Mouse (Mus musculus) limb, embryonic 11.5 days (tissue): Measurements from ENCODE around the gene 2510009E07Rik. TPM values are rescaled to one million over a fixed set of nuclear protein-coding genes. Genes with fewer than 3 reads are reported as not detected.

ENCODE experiments used
- ATAC-seq: fragments of 200-750 bp; cut with Nextera tagmentation; 2 replicates; pipeline ENCODE4 v1.8.0; 2017; ENCODE audit warnings: low read depth; ENCODE audit not compliant: insufficient number of reproducible peaks, low FRiP score, low TSS enrichment
- DNase-seq: peaks from one replicate; pipeline ENCODE4 v3.0.0-alpha.2; 2015; ENCODE audit warnings: low spot score
- H3K27ac ChIP-seq: fragments of 300-500 bp; sonication (generic); replicated peaks from 2 replicates; pipeline ENCODE4 v1.5.1; 2014; ENCODE audit warnings: low read depth, mild to moderate bottlenecking, low read length
- H3K27me3 ChIP-seq: fragments of 300-500 bp; sonication (generic); 2 replicates; pipeline ENCODE4 v1.6.1; 2014; ENCODE audit warnings: mild to moderate bottlenecking, low read length, mixed read lengths; ENCODE audit not compliant: control insufficient read depth, insufficient read depth
- H3K36me3 ChIP-seq: fragments of 300-500 bp; sonication (generic); 2 replicates; pipeline ENCODE4 v1.6.1; 2014; ENCODE audit warnings: mild to moderate bottlenecking, low read length, moderate library complexity, mixed read lengths; ENCODE audit not compliant: control insufficient read depth, insufficient read depth
- H3K4me1 ChIP-seq: fragments of 300-500 bp; sonication (generic); 2 replicates; pipeline ENCODE4 v1.6.1; 2014; ENCODE audit warnings: low read length, mixed read lengths; ENCODE audit not compliant: control insufficient read depth, insufficient read depth
- H3K4me2 ChIP-seq: fragments of 300-500 bp; sonication (generic); 2 replicates; pipeline ENCODE4 v1.6.1; 2014; ENCODE audit warnings: low read depth, mild to moderate bottlenecking, moderate library complexity; ENCODE audit not compliant: severe bottlenecking
- H3K4me3 ChIP-seq: fragments of 300-500 bp; sonication (generic); 2 replicates; pipeline ENCODE4 v1.5.1; 2014; ENCODE audit warnings: low read depth, low read length
- H3K9ac ChIP-seq: fragments of 300-500 bp; sonication (generic); 2 replicates; pipeline ENCODE4 v1.6.1; 2014; ENCODE audit warnings: mild to moderate bottlenecking, low read length
- H3K9me3 ChIP-seq: fragments of 300-500 bp; sonication (generic); 2 replicates; pipeline ENCODE4 v1.6.1; 2016; ENCODE audit warnings: low read length; ENCODE audit not compliant: control insufficient read depth
- WGBS: fragments of 180-500 bp; shearing (Covaris S2); extraction: QIAGEN DNeasy Blood & Tissue Kit; methylation state at CpG from one replicate; pipeline ENCODE4 v1.1.7; 2014; 5-methylcytosine and 5-hydroxymethylcytosine counted together
- polyA plus RNA-seq: library from polyadenylated mRNA; unstranded; fragments of >200 nt; fragmentation: Nextera tagmentation; extraction: Ambion mirVana; gene quantifications from 2 replicates; pipeline ENCODE4 v1.2.1, GENCODE M21; 2014

Gene 2510009E07Rik
- polyA plus RNA-seq, 1 experiment from 2014 or later, result 8.2 TPM

- no peaks in the 10 kb centered on the region for H3K27me3 ChIP-seq
- DNase-seq, result no peak
- H3K4me1 ChIP-seq, result 0 out of 2 replicates have a peak, but pooled peaks cover 4% of the 10 kb centered on the region
- no peaks in the 10 kb centered on the region for H3K36me3 ChIP-seq
- no peak overlapping the region for H3K9ac ChIP-seq
- no peak overlapping the region for H3K4me3 ChIP-seq
- H3K27ac ChIP-seq, result no peak overlapping the region
- ATAC-seq, result no peak
- WGBS, result 82% methylated on average over 7 of the region's 7 CpGs
- H3K9me3 ChIP-seq, result no peaks in the 10 kb centered on the region; the same call in 1 of the 2 replicates
- no peak overlapping the region for H3K4me2 ChIP-seq
Measured at GRCm38 (mm10) chr16:21640766-21641499, 53.5 kb downstream of the 2510009E07Rik start.

- Histone ChIP-seq H3K4me1 (no peaks in the 10 kb centered on the region), H3K4me2 (no peak overlapping the region), H3K27me3 (no peaks in the 10 kb centered on the region), H3K9ac (no peak overlapping the region), H3K27ac (no peak overlapping the region), H3K4me3 (no peak overlapping the region), H3K9me3 (no peaks in the 10 kb centered on the region; the same call in 1 of the 2 replicates), H3K36me3 (no peaks in the 10 kb centered on the region)
- ATAC-seq (no peak), DNase-seq (no peak)
- WGBS, result 86% methylated on average over 11 of the region's 11 CpGs
Measured at GRCm38 (mm10) chr16:21637201-21637819, 57.2 kb downstream of the 2510009E07Rik start.

GRCm38 (mm10) chr16:21636156-21636853 is 58.2 kb downstream of the 2510009E07Rik start:
- DNase-seq, result no peak
- Histone ChIP-seq H3K4me1 (no peaks in the 10 kb centered on the region), H3K9me3 (no peaks in the 10 kb centered on the region; the same call in 1 of the 2 replicates), H3K4me2 (no peak overlapping the region), H3K36me3 (no peaks in the 10 kb centered on the region), H3K4me3 (no peak overlapping the region), H3K27me3 (no peaks in the 10 kb centered on the region), H3K27ac (no peak overlapping the region), H3K9ac (no peak overlapping the region)
- ATAC-seq, result no peak
- 85% methylated on average over 5 of the region's 5 CpGs for WGBS

- no peaks in the 10 kb centered on the region for H3K4me1 ChIP-seq
- no peaks in the 10 kb centered on the region for H3K27me3 ChIP-seq
- DNase-seq, result no peak
- H3K9ac ChIP-seq, result no peak overlapping the region
- no peaks in the 10 kb centered on the region; the same call in 1 of the 2 replicates for H3K9me3 ChIP-seq
- no peak overlapping the region for H3K4me2 ChIP-seq
- no peak for ATAC-seq
- no peaks in the 10 kb centered on the region for H3K36me3 ChIP-seq
- H3K4me3 ChIP-seq, result no peak overlapping the region
- H3K27ac ChIP-seq, result no peak overlapping the region
Measured at GRCm38 (mm10) chr16:21634460-21634859, 60.0 kb downstream of the 2510009E07Rik start.

GRCm38 (mm10) chr16:21631815-21632222 is 62.6 kb downstream of the 2510009E07Rik start:
- DNase-seq (no peak), ATAC-seq (no peak)
- H3K4me2 ChIP-seq, result no peak overlapping the region
- H3K27ac ChIP-seq, result no peak overlapping the region
- H3K9me3 ChIP-seq, result no peaks in the 10 kb centered on the region
- WGBS, result 73% methylated on average over 4 of the region's 4 CpGs
- H3K36me3 ChIP-seq, result no peaks in the 10 kb centered on the region
- H3K4me1 ChIP-seq, result 0 out of 2 replicates have a peak, but pooled peaks cover 3% of the 10 kb centered on the region
- H3K4me3 ChIP-seq, result no peak overlapping the region
- H3K9ac ChIP-seq, result no peak overlapping the region
- H3K27me3 ChIP-seq, result no peaks in the 10 kb centered on the region

GRCm38 (mm10) chr16:21630614-21631013 is 63.9 kb downstream of the 2510009E07Rik start:
- no peak overlapping the region for H3K9ac ChIP-seq
- H3K4me3 ChIP-seq, result no peak overlapping the region
- ATAC-seq (no peak), DNase-seq (no peak)
- H3K27ac ChIP-seq, result no peak overlapping the region
- no peaks in the 10 kb centered on the region for H3K27me3 ChIP-seq
- H3K36me3 ChIP-seq, result no peaks in the 10 kb centered on the region
- 91% methylated on average over 4 of the region's 4 CpGs for WGBS
- H3K9me3 ChIP-seq, result no peaks in the 10 kb centered on the region
- no peak overlapping the region for H3K4me2 ChIP-seq
- H3K4me1 ChIP-seq, result 0 out of 2 replicates have a peak, but pooled peaks cover 3% of the 10 kb centered on the region

GRCm38 (mm10) chr16:21628061-21628591 is 66.3 kb downstream of the 2510009E07Rik start:
- Histone ChIP-seq H3K4me2 (no peak overlapping the region), H3K9ac (no peak overlapping the region), H3K4me3 (no peak overlapping the region), H3K9me3 (no peaks in the 10 kb centered on the region), H3K27ac (no peak overlapping the region), H3K4me1 (0 out of 2 replicates have a peak, but pooled peaks cover 3% of the 10 kb centered on the region), H3K27me3 (no peaks in the 10 kb centered on the region), H3K36me3 (no peaks in the 10 kb centered on the region)
- peak; percentile 27 for DNase-seq
- WGBS, result 26% methylated on average over 13 of the region's 13 CpGs
- no peak for ATAC-seq

GRCm38 (mm10) chr16:21627248-21627647 is 67.2 kb downstream of the 2510009E07Rik start:
- no peak for DNase-seq

More at GRCm38 (mm10) chr16:21627248-21627647, 67.2 kb downstream of the 2510009E07Rik start:
- H3K36me3 ChIP-seq, result no peaks in the 10 kb centered on the region
- H3K4me2 ChIP-seq, result no peak overlapping the region
- no peak overlapping the region for H3K27ac ChIP-seq
- no peak overlapping the region for H3K4me3 ChIP-seq
- ATAC-seq, result no peak
- WGBS, result 62% methylated on average over 6 of the region's 6 CpGs
- no peaks in the 10 kb centered on the region for H3K27me3 ChIP-seq
- H3K9ac ChIP-seq, result no peak overlapping the region
- H3K9me3 ChIP-seq, result no peaks in the 10 kb centered on the region
- 0 out of 2 replicates have a peak, but pooled peaks cover 3% of the 10 kb centered on the region for H3K4me1 ChIP-seq
